Mouse (Mus musculus): ENCODE measurements around the gene Banp. TPM values are rescaled to one million over a fixed set of nuclear protein-coding genes. Genes with fewer than 3 reads are reported as not detected.

Banp gene
- total RNA-seq, 2 experiments from 2014 or later = 16.3 to 94.6 TPM

- no peak for ATAC-seq (replicated peaks; ENCODE audit: low FRiP score, poor library complexity, severe bottlenecking)
Measured at GRCm38 (mm10) chr8:121971488-121972058, 22.0 kb downstream of the Banp start.

GRCm38 (mm10) chr8:121973906-121974305, 24.4 kb downstream of the Banp start:
- no peak for ATAC-seq (replicated peaks; ENCODE audit: low FRiP score, poor library complexity, severe bottlenecking)

- ATAC-seq (replicated peaks; ENCODE audit: low FRiP score, poor library complexity, severe bottlenecking) = no peak
Measured at GRCm38 (mm10) chr8:121977819-121978590, 28.5 kb downstream of the Banp start.

GRCm38 (mm10) chr8:121978670-121979069, 29.1 kb downstream of the Banp start:
- ATAC-seq (replicated peaks; ENCODE audit: low FRiP score, poor library complexity, severe bottlenecking) = no peak

GRCm38 (mm10) chr8:121980792-121981519, 31.4 kb downstream of the Banp start:
- ATAC-seq (replicated peaks; ENCODE audit: low FRiP score, poor library complexity, severe bottlenecking) = no peak

- ATAC-seq (replicated peaks; ENCODE audit: low FRiP score, poor library complexity, severe bottlenecking) = no peak
Measured at GRCm38 (mm10) chr8:121981520-121981895, 32.0 kb downstream of the Banp start.

- no peak for ATAC-seq (replicated peaks; ENCODE audit: low FRiP score, poor library complexity, severe bottlenecking)
Measured at GRCm38 (mm10) chr8:121985673-121986072, 36.1 kb downstream of the Banp start.

- no peak for ATAC-seq (replicated peaks; ENCODE audit: low FRiP score, poor library complexity, severe bottlenecking)
Measured at GRCm38 (mm10) chr8:121987892-121988291, 38.3 kb downstream of the Banp start.

GRCm38 (mm10) chr8:121990506-121991255, 41.1 kb downstream of the Banp start:
- ATAC-seq (replicated peaks; ENCODE audit: low FRiP score, poor library complexity, severe bottlenecking) = no peak

- no peak for ATAC-seq (replicated peaks; ENCODE audit: low FRiP score, poor library complexity, severe bottlenecking)
Measured at GRCm38 (mm10) chr8:121991611-121992010, 42.1 kb downstream of the Banp start.

- no peak for ATAC-seq (replicated peaks; ENCODE audit: low FRiP score, poor library complexity, severe bottlenecking)
Measured at GRCm38 (mm10) chr8:121992911-121993310, 43.4 kb downstream of the Banp start.

GRCm38 (mm10) chr8:121995112-121995511, 45.6 kb downstream of the Banp start:
- no peak for ATAC-seq (replicated peaks; ENCODE audit: low FRiP score, poor library complexity, severe bottlenecking)

GRCm38 (mm10) chr8:121995895-121996294, 46.3 kb downstream of the Banp start:
- no peak for ATAC-seq (replicated peaks; ENCODE audit: low FRiP score, poor library complexity, severe bottlenecking)

- ATAC-seq (replicated peaks; ENCODE audit: low FRiP score, poor library complexity, severe bottlenecking) = no peak
Measured at GRCm38 (mm10) chr8:121998631-121999030, 49.1 kb downstream of the Banp start.

- no peak for ATAC-seq (replicated peaks; ENCODE audit: low FRiP score, poor library complexity, severe bottlenecking)
Measured at GRCm38 (mm10) chr8:121999211-121999610, 49.7 kb downstream of the Banp start.

GRCm38 (mm10) chr8:122001339-122002115, 52.0 kb downstream of the Banp start:
- ATAC-seq (replicated peaks; ENCODE audit: low FRiP score, poor library complexity, severe bottlenecking) = no peak

GRCm38 (mm10) chr8:122003646-122004045, 54.1 kb downstream of the Banp start:
- ATAC-seq (replicated peaks; ENCODE audit: low FRiP score, poor library complexity, severe bottlenecking) = no peak

- no peak for ATAC-seq (replicated peaks; ENCODE audit: low FRiP score, poor library complexity, severe bottlenecking)
Measured at GRCm38 (mm10) chr8:122004131-122004530, 54.6 kb downstream of the Banp start.

- no peak for ATAC-seq (replicated peaks; ENCODE audit: low FRiP score, poor library complexity, severe bottlenecking)
Measured at GRCm38 (mm10) chr8:122005422-122006204, 56.1 kb downstream of the Banp start.
